Mouse (Mus musculus) urinary bladder, postnatal 4 days (tissue): ENCODE results near the gene Akt2.

ENCODE experiments used
- DNase-seq, 2 experiments: peaks; one replicate each; pipeline ENCODE4 v3.0.0; 2021 to 2022; ENCODE audit warnings: low spot score in 2 of 2

Gene Akt2

DNA sequence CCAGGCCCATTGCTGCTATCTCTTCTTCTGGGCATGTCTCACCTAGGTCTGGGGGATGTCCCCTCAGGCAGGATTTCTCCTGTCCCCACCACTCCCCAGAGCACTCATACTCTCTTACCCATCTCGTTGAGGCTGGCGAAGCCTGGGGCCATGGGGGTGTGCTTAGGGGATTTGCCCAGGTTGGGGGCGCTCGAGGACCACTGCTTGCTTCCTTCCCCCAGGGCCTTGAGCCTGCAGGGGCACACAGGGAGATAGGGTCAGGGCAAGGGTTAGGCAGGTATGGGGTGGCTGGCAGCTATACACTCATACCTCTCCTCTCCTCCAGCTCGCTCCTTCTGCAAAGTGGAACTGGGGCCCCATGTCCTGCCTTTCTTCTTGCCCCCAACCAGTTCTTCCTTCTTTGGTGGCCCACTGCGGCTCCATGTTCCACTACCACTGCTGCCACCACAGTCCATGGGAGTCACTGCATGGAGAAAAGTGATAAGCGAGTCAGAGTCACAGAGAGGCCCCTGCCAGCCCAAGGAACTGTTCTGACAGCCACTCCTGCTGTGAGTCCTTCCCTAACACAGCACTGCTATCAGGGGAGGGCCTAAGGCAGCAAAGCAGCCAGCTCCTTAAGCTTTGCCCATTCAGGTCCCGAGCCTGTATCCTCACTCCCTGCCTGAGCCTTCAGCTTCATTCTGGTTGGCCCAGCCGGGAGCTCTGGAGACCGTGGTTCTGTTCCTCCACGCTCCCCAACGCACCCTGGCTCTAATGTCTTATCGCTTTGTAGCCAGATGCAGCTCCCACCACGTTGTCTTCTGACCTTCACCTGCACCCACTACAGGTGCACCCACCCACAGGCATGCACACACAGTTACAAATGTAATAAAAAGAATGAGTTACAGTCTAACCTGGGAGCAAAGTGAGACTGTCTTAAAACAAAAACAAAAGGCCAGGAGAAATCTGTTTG is 67.6 kb downstream of the Akt2 start:
- no peak for DNase-seq

DNA sequence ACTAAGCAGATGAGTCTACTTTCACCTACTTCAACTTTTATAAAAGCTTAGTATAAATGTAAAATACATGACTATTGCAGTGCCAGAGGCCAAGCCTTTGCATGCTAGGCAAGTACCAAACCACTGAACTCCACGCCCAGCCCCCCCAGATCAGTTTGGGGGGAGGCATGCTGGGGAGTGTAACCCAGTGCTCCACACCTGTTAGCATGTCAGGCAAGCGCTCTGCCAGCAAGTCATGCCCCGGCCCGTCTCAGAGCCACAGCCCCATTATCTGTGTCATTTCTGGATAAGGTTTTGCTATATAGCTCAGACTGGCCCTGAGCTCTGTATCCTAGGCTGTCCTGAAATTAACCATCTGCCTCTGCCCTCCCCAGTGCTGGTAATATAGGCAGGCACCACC is 70.7 kb downstream of the Akt2 start:
- DNase-seq: no peak

DNA sequence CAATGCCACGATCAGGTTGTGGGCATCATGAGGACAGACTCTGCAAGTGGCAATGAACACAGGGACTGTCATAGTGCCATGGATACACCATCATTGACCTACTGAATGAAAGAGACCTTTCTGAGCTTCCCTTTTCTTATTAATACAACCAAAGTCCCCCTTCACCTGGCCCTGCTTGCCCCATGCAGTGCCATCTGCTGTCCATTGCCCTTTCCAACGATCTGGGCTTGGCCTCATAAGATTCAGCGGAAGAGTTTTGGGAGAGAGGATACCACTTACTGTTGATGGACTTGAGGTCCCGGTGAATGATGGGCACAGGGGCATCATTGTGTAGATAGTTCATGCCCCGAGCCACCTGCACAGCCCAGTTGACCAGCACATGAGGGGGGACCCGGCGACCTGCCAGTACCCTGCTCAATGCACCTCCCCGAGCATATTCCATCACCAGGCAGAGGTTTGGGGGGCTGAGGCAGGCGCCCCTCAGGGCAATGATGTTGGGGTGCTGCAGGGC is 81.8 kb downstream of the Akt2 start:
- no peak for DNase-seq

DNA sequence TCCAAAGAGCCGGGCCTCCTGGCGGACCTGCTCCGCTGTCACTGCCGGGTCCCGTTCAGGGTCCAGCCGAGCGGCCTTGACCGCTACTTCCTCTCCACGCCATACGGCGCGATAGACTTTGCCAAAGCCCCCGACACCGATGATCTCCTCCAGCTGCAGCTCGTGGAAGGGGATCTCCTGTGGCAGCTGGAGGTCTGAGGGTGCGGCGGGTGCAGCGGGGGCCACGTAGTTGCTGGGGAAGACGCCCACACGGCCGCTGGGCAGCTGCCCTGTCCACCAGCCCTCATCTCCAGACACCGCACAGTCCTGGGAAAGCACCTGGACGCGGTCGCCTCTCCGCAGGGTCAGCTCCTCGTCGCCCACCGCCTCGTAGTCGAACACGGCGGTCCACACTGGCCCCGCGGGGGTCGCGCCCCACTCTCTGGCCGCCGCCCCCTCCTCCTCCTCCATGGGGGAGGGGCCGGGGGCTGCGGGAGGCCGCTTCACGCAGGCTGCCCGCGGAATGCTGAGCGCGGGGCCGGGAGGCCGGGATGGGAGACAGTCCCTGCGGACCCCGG is 82.3 kb downstream of the Akt2 start:
- no peak for DNase-seq

DNA sequence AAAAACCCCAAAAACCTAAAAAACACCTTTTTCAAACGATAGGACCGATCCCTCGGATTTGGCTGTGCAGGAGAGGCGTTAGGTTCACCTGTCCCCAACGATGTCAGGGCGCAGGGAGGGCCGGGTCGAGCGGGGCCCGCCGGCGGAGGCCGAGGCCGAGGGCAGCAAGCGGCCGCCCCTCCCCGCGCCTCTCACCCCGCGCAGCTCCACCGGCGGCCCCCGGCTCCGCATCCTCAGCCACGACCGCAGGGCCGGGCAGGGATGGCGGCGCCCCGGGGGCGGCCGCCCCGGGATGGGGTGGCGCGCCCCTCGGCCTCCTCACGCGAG is 82.8 kb downstream of the Akt2 start:
- no peak for DNase-seq

DNA sequence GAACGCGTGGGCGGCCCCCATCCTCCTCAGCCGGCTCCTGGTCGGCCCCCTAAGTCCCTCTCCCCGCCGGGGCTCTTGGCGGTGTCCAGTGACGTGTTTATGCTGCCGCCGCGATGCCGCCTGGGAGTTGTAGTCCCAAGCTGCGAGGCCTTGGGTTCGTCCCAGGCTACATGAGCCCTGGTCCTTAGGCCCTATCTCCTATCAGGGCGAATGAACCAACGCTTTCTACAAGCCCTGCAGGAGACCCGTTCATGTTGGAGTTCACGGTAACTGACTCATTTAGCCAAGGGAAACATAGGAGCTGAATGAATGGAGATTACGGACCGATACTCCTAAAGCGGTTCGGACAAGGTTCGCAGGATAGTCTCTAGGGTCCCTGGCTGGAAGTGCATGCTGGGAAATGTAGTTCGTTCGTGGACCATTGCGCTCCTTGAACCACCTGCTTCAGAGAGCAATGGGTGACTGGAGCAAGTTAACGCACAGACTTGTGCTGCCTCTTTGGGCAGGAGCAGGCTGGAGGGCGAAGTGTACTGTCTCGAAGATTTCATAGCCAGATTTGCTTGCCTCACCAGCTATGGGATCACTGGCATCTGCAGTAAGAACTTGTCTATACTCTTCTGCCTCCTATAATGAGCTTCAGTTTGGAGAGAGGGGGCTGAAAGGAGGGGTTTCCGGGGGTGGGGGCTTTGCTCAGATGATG is 83.3 kb downstream of the Akt2 start, which contains the start of gene Map3k10:
Gene Map3k10 (minus strand): TSS at position 77 of the 700 bp plus-strand sequence.
- peak; percentile 87 to 92 for DNase-seq

DNA sequence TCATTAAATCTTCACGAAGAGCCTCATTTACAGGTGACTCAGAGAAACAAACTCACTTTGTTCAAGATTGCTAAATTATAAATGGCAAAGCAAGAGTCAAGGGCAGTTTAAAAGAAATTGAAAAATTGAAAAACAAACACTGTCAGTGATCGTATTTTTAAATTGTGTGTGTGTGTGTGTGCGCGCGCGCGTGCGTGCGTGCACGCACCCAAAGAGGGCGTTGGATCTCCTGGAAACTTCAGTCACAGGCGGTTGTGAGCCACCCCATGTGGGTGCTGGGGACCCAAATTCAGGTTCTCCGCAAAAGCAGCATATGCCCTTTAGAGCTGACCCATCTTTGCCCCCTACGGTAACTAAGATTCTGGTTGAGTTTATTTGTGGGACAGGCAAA is 83.9 kb downstream of the Akt2 start:
- DNase-seq: no peak

DNA sequence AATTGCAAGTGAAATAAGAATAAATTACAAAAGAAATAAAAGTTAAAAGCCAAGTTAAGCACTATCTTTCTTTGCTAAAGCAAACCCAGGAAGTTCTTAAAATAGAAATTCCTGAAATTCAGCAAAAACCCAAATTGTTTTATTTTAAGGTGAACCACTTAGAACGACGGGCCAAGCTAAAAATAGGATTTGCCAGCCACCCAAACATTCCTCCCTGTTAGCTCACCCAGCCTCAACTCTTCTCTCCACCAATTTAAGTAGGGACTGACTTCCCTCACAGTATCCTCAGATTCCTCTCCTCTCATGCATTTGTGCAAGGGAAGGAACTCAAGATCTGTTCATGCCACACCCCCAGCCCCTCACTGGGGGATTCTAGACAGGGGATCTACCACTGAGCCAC is 91.9 kb downstream of the Akt2 start:
- no peak for DNase-seq

DNA sequence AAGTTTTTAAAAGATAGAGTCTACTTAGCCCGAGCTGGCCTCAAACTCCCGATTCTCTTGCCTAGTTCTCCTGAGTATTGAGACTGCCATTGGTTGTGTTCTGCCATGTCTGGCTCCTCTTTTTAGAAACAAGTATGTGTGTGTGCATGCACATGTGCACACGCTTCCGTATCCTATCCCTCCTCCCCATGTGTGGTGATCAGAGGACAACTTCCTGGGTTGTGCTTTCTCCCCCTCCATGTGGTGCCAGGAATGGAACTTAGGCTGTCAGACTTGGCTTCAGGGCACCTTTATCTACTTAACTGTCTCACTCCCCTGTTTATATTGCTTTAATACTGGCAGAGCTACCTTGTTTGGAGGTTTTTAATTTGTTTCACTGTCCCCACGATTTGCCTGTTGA is 93.9 kb downstream of the Akt2 start:
- no peak for DNase-seq

DNA sequence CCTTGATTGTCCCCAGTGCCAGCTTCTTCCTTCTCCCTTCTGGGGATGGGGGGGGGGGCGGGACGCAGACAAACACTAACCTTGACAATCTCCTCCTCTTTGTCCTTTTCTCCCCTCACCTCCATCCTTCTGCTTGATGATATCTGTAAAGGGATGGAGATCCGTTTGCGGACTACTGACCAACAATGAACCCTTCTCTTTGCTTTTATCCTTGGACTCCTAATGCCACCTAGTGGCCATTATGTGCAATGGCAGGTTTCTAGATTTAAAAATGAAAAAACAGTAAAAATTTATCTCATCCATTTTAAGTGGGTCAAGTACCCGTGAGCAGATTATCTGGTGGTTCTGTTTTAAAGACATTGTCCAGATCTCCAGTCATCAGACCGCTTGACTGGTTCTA is 94.3 kb downstream of the Akt2 start:
- DNase-seq: no peak

DNA sequence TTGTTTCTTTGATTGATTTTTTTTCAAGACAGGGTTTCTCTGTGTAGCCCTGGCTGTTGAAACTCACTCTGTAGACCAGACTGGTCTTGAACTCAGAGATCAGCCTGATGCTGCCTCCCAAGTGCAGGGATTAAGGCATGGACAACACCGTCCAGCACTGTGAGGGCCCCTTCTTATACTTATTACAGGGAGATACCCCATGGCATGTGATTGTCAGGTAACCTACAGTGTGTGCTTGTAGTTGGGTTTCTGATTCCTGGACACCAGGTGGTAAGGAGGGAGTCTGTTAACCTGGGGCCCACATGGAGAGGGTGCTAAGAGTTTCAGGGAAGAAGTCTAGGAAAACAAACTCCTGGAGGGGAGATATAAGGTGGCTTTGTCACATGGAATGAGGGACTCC is 95.7 kb downstream of the Akt2 start:
- no peak for DNase-seq

DNA sequence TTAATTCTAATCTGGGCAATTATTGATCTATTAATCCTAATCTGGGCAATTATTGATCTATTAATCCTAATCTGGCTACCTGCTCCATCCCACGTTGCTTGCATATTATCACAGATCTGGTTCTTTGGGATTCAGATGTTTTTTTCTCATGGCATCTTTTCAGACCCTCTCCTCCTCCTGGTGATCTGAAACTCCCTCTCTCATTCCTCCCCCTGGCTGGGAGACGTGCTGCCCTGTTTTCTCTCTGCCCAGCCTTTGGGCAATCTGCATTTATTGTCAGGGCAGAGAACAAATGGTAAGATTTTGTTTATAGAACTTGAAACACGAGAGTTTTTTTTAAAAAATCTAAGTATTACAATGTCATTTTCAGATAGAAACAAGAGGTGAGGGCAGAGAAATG is 96.5 kb downstream of the Akt2 start:
- no peak for DNase-seq

DNA sequence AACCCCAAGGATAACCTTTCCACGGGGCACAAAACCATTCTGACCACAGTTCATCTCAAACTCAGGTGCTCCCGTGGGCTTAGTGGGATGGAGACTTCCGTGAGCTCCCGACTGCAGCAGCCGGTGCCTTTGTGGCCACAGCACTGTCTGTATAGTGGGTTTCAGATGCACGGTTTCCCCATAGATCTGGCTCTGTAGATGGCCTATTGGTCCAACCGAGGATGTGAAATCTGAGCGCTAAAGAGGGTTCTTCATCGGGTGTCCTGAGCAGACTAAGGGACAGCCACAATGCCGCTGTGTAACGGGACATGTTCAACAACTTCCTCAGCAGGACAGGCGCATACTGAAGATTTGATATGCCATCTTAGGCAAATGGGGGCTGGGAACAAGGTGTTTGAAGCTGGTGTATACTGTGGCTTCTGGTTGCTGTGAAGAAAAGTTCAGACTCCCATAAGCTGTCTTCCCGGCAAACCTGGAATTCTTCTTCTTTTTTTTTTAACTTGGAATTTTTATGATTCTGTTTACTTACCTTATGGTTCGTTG is 97.0 kb downstream of the Akt2 start:
- no peak for DNase-seq

DNA sequence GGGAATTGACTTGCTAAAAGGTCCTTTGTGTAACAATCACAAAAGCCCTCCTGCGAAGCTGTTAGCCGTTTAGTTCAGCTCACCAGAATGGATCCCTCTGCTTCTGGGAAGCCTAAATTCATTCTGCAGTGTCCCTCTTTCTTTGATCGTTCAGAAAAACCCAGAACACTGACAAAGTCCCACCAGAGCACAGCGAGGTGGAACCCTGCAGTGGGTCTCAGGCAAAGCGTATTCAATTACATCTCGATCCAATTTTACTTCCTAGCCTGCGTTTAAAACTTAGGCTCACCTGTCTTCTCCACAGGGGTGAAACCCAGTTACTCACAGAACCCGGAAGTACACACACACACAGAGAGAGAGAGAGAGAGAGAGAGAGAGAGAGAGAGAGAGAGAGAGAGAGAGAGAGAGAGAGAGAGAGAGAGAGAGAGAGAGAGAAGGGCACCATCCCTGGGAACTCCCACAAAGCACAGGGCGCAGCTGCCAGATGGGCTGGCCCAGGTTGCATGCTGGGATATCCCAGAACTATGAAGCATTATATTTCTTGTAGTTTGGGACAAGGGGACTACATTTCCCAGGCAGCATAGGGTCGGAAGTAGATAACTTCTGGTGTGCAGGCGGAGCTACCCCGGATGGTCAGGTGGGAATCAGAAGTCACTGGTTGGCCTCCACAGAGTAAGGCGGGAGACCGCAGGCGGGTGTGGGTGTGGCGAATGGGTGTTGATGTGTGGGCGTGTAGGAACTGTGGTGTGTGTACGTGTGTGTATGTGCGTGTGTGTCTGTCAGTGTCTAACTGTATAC is 97.7 kb downstream of the Akt2 start, which contains the start of gene Zfp607b:
Gene Zfp607b (plus strand): TSS at position 526 of the 798 bp plus-strand sequence.
- peak; percentile 89 to 90 for DNase-seq
